Mouse (Mus musculus) hindbrain, embryonic 16.5 days (tissue): ENCODE measurements at regions not wholly inside any gene's neighbourhood (a gene's known extent, or its start where the extent isn't known, plus 50 kb on each side); places are given as distances from the start of the nearest gene placed in this dataset.

Experiments used
- ATAC-seq: fragments of 200-750 bp; cut with Nextera tagmentation; 2 replicates; pipeline ENCODE4 v1.8.0; 2017; ENCODE audit warnings: moderate TSS enrichment, moderate library complexity
- H3K27ac ChIP-seq: fragments of 300-500 bp; sonication (generic); 2 replicates; pipeline ENCODE4 v1.5.1; 2014; ENCODE audit warnings: low read depth, mild to moderate bottlenecking, control low read depth, low read length, moderate library complexity
- H3K27me3 ChIP-seq: fragments of 300-500 bp; sonication (generic); replicated peaks from 2 replicates; pipeline ENCODE4 v1.6.1; 2014; ENCODE audit warnings: low read length; ENCODE audit not compliant: control insufficient read depth, insufficient read depth
- H3K36me3 ChIP-seq: fragments of 300-500 bp; sonication (generic); 2 replicates; pipeline ENCODE4 v1.6.1; 2014; ENCODE audit warnings: mild to moderate bottlenecking, low read length, moderate library complexity, mixed read lengths; ENCODE audit not compliant: control insufficient read depth, insufficient read depth
- H3K4me1 ChIP-seq: fragments of 300-500 bp; sonication (generic); 2 replicates; pipeline ENCODE4 v1.6.1; 2014; ENCODE audit warnings: low read depth, low read length; ENCODE audit not compliant: control insufficient read depth, insufficient read depth
- H3K4me2 ChIP-seq: fragments of 300-500 bp; sonication (generic); 2 replicates; pipeline ENCODE4 v1.6.1; 2014; ENCODE audit warnings: mild to moderate bottlenecking, low read length, control low read depth, moderate library complexity
- H3K4me3 ChIP-seq: fragments of 300-500 bp; sonication (generic); 2 replicates; pipeline ENCODE4 v1.5.1; 2014; ENCODE audit warnings: mild to moderate bottlenecking, low read length, control low read depth, moderate library complexity
- H3K9ac ChIP-seq: fragments of 300-500 bp; sonication (generic); 2 replicates; pipeline ENCODE4 v1.6.1; 2014; ENCODE audit warnings: low read depth, mild to moderate bottlenecking, control low read depth, low read length, moderate library complexity
- H3K9me3 ChIP-seq: fragments of 300-500 bp; sonication (generic); 2 replicates; pipeline ENCODE4 v1.6.1; 2014; ENCODE audit warnings: mild to moderate bottlenecking, low read length, moderate library complexity; ENCODE audit not compliant: control insufficient read depth
- WGBS: fragments of 180-500 bp; shearing (Covaris S2); extraction: QIAGEN DNeasy Blood & Tissue Kit; methylation state at CpG from one replicate; pipeline ENCODE4 v1.1.7; 2014; 5-methylcytosine and 5-hydroxymethylcytosine counted together

DNA sequence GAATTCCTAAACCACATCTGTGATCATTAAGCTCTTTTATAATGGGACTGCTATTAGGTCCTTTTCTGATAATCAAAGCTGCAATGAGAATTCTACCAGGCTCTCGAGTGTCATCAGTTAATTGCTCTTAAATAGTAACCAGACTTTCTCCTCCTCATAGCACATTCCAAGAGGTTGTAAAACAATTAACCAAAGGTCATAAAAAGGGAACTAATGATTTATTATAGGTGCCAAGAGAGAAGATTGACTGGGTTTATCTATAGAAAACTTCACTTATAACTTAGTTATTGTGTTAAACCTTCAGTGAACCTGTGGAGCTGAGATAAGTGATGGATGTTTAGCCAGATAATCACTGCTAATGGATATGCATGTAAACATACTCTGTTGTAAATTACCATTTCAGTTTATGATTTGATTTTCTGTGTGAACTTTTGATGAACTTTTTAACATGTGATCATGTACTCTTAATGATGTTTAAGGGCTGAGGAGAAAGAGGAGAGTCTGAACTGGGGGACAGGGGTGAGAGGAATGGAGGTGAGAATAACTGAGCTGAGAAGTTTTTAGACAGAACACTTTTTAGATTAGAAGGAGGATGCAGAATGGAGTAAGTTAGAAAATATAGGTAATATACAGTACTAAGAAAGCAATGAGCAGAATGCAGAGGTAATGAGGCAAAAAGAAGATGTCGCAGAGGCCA is 228.4 kb upstream of the Cox7c start:
- Histone ChIP-seq H3K4me3 (no peak overlapping the region), H3K9ac (no peak overlapping the region), H3K27me3 (no peaks in the 10 kb centered on the region), H3K27ac (no peak overlapping the region), H3K9me3 (no peaks in the 10 kb centered on the region), H3K36me3 (no peaks in the 10 kb centered on the region), H3K4me1 (no peaks in the 10 kb centered on the region), H3K4me2 (no peak overlapping the region)
- WGBS = 65% methylated on average over 2 of the region's 2 CpGs
- ATAC-seq = no peak

DNA sequence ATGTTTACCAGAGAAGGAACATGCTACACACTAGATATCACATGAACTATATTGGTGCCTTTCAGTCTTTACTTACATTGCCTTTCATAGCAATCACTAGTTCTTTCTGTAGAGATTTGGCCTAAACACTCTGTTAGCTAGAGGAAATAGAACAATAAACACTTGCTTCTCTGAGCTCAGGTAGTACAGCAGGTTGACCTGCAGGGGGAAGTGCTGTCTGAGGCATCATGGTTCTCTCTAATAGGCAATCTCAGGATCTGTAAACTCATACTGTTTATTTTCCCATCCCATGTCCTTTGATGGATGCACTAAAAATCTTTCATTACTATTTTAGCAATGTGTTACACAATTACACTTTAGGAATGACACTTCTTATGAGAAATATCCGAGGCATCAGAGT is 191.3 kb upstream of the Cox7c start:
- no peaks in the 10 kb centered on the region for H3K9me3 ChIP-seq
- no peak overlapping the region for H3K4me2 ChIP-seq
- no peak overlapping the region for H3K27ac ChIP-seq
- H3K9ac ChIP-seq = no peak overlapping the region
- ATAC-seq = no peak
- no peak overlapping the region for H3K4me3 ChIP-seq
- H3K27me3 ChIP-seq = no peaks in the 10 kb centered on the region
- WGBS = 88% methylated on average over 1 of the region's 1 CpGs
- no peaks in the 10 kb centered on the region for H3K4me1 ChIP-seq
- H3K36me3 ChIP-seq = no peaks in the 10 kb centered on the region

DNA sequence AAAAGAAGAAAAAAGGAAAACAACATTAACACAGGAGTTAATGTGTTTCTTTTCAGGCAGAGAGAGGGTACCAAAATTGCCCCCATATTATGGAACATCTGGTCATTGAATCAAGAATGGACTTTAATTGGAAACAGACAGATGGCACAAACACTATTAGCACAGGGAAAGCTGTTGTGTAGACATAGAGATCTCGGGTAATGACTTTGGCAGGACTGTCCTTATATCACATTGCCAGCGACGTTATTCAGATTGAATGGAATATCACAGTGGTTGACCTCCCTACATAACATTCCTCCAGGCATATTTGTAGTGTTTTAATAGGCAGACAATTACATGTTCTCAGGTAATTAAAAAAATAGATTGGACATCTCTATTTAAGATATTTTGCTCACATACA is 158.9 kb upstream of the Cox7c start:
- no peak overlapping the region for H3K9ac ChIP-seq
- ATAC-seq = peak; percentile 61
- no peaks in the 10 kb centered on the region for H3K36me3 ChIP-seq
- 52% methylated on average over 3 of the region's 3 CpGs for WGBS
- H3K4me3 ChIP-seq = no peak overlapping the region
- no peaks in the 10 kb centered on the region for H3K27me3 ChIP-seq
- H3K9me3 ChIP-seq = no peaks in the 10 kb centered on the region
- H3K27ac ChIP-seq = no peak overlapping the region
- no peak overlapping the region for H3K4me2 ChIP-seq
- H3K4me1 ChIP-seq = no peaks in the 10 kb centered on the region

- H3K4me1 ChIP-seq = no peaks in the 10 kb centered on the region
- H3K36me3 ChIP-seq = no peaks in the 10 kb centered on the region
- WGBS = 45% methylated on average over 2 of the region's 2 CpGs
- H3K9ac ChIP-seq = no peak overlapping the region
- H3K9me3 ChIP-seq = no peaks in the 10 kb centered on the region
- H3K27me3 ChIP-seq = no peaks in the 10 kb centered on the region
- no peak for ATAC-seq
- H3K4me3 ChIP-seq = no peak overlapping the region
- no peak overlapping the region for H3K27ac ChIP-seq
- H3K4me2 ChIP-seq = no peak overlapping the region
These were observed 133.8 kb upstream of the Cox7c start for GRCm38 (mm10) chr13:86180496-86180895.

DNA sequence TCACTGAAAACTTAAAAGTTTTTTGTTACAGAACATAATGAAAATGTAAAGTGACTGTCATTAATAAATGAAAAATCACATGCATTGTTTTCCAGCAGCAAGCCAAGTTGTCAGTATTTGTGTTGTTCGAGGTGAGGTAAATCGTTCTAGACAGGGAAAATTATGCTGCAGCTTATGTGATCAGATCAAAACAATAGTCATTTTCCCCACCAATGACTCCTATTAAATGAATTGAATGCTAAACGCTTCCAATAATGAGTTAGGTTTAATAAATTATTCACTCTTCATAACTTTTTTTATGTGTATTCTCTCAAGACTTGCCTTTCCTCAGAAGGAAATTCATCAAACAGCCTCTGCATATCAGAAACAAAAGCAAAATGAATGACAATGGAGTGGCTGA is 100.6 kb upstream of the Cox7c start:
- Histone ChIP-seq H3K4me1 (no peaks in the 10 kb centered on the region), H3K27me3 (no peaks in the 10 kb centered on the region), H3K36me3 (no peaks in the 10 kb centered on the region), H3K4me2 (no peak overlapping the region), H3K27ac (no peak overlapping the region), H3K4me3 (no peak overlapping the region), H3K9ac (no peak overlapping the region), H3K9me3 (no peaks in the 10 kb centered on the region)
- no peak for ATAC-seq
- WGBS = 74% methylated on average over 3 of the region's 3 CpGs

DNA sequence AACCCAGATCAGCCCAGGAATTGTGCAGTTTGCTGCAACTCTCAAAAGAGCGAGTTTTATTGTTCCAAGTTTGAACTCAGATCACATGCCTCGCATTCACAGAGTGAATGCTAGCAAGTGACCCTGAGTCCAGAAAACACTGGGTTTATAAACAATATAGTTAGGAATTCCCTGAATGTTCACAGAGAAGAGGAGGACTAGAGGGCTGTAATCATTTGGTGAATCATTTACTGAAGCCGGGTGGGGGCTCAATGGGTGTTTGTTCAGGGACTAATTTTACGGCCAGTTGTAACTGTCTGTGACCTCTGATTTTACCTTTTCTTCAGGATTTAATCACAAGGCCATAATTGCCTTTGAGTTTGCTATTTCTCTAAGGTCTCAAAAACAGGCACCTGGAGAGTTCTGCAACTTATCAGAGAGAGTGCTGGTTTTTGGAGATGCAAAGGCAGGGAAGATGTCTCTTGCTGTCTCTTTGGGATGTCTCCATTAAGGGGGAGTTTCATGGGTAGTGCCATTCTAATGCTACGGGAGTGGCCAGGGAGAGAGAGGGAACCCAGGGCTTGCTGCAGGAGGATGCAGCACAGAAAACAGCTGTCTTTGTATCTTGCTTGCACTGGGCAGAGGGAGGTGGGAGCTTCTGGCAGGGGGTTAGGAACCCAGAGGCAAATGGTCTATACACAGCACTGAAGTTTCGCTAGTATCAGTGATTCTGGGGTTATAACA is 64.8 kb upstream of the Cox7c start:
- Histone ChIP-seq H3K27ac (no peak overlapping the region), H3K4me2 (no peak overlapping the region), H3K9ac (no peak overlapping the region), H3K36me3 (no peaks in the 10 kb centered on the region), H3K27me3 (no peaks in the 10 kb centered on the region), H3K9me3 (no peaks in the 10 kb centered on the region), H3K4me3 (no peak overlapping the region), H3K4me1 (no peaks in the 10 kb centered on the region)
- 60% methylated on average over 6 of the region's 6 CpGs for WGBS
- no peak for ATAC-seq

DNA sequence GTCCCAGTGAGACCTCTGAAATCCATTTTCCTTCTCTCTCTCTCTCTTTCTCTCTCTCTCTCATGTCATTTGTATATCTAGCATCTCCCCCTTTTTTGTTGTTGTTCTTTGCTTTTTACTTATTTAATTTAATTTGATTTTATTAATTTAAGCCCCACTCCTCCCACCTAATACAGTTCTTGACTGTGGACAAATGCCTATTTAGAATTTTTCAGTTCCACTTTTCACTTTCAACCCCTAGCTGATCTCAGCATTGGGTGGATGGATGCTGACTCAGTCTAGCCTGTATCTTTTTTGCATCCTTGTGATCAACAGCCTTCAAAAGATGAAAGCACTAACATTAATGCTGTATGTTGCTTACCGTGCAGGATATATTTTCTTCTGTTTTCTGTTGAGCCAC is 55.5 kb upstream of the Cox7c start:
- no peak overlapping the region for H3K9ac ChIP-seq
- 86% methylated on average over 1 of the region's 1 CpGs for WGBS
- no peak overlapping the region for H3K4me2 ChIP-seq

GRCm38 (mm10) chr13:86097836-86098235 is 51.1 kb upstream of the Cox7c start:
- Histone ChIP-seq H3K4me1 (no peaks in the 10 kb centered on the region), H3K9me3 (no peaks in the 10 kb centered on the region), H3K4me3 (no peak overlapping the region), H3K9ac (no peak overlapping the region), H3K27ac (no peak overlapping the region), H3K36me3 (no peaks in the 10 kb centered on the region), H3K4me2 (no peak overlapping the region), H3K27me3 (no peaks in the 10 kb centered on the region)
- WGBS = 28% methylated on average over 2 of the region's 2 CpGs
- ATAC-seq = no peak

More for the DNA sequence above, 55.5 kb upstream of the Cox7c start:
- no peaks in the 10 kb centered on the region for H3K9me3 ChIP-seq
- ATAC-seq = no peak
- no peak overlapping the region for H3K27ac ChIP-seq
- H3K4me1 ChIP-seq = no peaks in the 10 kb centered on the region
- no peaks in the 10 kb centered on the region for H3K36me3 ChIP-seq
- no peaks in the 10 kb centered on the region for H3K27me3 ChIP-seq
- H3K4me3 ChIP-seq = no peak overlapping the region

- H3K9ac ChIP-seq = no peak overlapping the region
- H3K4me3 ChIP-seq = no peak overlapping the region
- H3K27me3 ChIP-seq = no peaks in the 10 kb centered on the region
- no peak overlapping the region for H3K27ac ChIP-seq
- ATAC-seq = no peak
- H3K4me2 ChIP-seq = no peak overlapping the region
- no peaks in the 10 kb centered on the region for H3K36me3 ChIP-seq
- no peaks in the 10 kb centered on the region for H3K4me1 ChIP-seq
- no peaks in the 10 kb centered on the region for H3K9me3 ChIP-seq
These were observed 50.6 kb upstream of the Cox7c start for GRCm38 (mm10) chr13:86097291-86097690.
